Mouse (Mus musculus) layer of hippocampus, adult 18-20 months (tissue): ENCODE results near the gene Zfp704. TPM values are rescaled to one million over a fixed set of nuclear protein-coding genes. Genes with fewer than 3 reads are reported as not detected.

Experiments used
- DNase-seq, 2 experiments: peaks; one replicate each; pipeline ENCODE4 v3.0.0; 2022; ENCODE audit warnings: low spot score in 2 of 2
- total RNA-seq, 2 experiments: library from RNA; stranded (reverse); gene quantifications; 2 replicates each; pipeline ENCODE4 v1.2.3; 2021

Gene Zfp704
- total RNA-seq, 2 experiments from 2014 or later, result 29.1 to 29.3 TPM

DNA sequence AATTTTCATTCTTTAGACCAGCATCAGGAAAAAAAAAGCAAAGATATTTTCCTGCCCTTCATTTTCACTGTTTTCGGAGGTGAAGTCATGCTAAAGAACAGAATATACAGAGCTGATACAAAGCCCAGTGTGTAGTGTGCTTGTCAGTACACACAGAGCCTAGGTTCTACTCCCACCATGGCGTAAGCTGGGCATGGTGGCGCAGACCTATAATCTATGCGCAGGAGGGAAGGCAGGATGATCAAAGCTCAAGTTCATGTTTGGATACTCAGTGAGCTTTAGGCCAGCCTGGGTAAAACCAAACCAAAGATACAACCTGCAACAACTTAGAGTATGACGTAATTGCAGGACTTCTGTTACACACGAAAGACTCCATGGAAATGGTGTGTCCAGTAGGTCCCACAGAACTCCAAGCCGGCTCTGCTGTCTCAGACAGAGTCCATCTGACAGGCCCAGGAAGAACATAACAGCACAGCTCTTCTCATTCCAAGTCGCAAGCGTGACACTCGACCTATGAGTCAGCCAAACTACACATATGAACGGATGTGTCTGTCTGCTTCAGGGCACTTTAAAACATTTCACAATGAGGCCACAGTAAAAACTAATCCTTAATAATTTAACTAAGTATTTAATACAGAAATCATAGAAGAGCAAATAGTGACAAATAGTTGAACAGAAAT is 47.1 kb downstream of the Zfp704 start:
- DNase-seq, result no peak

- DNase-seq, result no peak
Observed at GRCm38 (mm10) chr3:9557778-9558560, 51.9 kb downstream of the Zfp704 start.

DNA sequence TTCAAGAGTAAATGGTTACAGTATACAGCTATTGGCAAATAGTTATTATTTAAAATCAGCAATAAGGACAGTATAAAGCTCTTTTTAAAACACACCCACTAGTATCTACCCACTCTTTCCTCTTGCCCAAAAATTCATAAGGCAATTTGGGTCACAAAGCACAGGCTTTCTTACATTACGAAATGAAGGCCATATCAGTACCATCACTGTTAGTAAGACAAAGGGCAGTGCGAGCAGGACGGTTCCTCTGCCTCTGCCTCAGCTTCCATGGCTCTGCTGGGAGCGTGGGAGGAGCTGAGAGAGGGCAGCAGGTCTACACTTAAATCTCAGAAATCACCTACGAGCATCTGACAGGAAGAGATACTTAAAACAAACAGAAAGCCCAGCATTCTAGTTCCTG is 53.7 kb downstream of the Zfp704 start:
- no peak for DNase-seq

DNA sequence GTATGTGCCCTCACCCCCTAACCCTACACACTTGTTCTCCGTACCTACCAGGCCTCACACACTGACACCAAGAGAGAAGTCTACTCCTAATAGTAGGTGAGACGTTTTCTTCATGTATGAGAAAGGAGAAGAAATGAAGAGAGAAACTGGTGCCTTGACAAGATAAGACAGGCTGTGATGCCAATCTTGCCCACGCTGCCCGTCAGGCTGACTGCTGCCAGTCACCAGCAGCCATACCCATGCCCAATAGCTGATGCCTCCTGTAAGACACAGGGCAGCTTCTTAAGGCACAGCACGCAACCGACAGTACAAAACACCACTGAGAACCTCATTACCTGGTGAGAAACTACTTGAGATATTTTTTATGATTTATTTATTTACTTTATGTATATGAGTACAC is 55.0 kb downstream of the Zfp704 start:
- no peak for DNase-seq

DNA sequence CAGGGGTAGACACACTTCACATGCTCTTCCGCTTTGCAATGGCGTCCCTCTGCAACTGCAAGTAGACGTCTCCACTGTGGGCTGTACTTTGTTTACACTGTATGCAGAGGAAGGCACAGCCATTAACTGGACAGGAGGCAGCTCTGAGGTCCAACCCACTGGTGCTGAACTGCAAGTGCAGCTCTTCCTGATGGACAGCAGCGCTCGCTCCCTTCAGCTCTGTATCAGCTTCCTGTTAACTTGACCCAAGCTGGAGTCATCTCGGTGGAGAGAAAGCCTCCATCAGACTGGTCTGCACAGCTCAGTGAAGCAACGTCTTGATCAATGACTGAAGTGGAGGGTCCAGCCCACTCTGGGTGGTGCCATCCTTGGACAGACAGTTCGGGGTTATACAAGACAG is 57.6 kb downstream of the Zfp704 start:
- DNase-seq, result no peak

DNA sequence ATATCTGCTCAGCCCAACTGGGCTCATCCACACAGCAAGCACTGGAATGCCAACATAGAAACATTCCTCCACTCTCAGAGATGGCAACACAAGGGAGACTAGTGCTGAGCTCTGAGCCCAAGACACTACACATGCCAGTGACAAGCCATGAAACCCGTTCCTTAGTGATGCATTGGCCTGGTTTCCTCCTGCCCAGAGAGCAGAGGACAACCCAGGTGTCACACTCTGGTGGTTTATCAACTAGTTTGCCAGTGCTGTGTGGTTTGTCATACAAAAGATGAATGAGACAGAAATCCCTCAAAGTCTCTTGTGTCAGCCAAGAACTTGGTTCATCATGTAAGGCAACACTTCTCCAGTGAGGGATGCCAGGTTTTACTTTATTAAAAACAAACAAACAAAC is 59.0 kb downstream of the Zfp704 start:
- DNase-seq, result no peak

GRCm38 (mm10) chr3:9549815-9550214 is 60.1 kb downstream of the Zfp704 start:
- no peak for DNase-seq

DNA sequence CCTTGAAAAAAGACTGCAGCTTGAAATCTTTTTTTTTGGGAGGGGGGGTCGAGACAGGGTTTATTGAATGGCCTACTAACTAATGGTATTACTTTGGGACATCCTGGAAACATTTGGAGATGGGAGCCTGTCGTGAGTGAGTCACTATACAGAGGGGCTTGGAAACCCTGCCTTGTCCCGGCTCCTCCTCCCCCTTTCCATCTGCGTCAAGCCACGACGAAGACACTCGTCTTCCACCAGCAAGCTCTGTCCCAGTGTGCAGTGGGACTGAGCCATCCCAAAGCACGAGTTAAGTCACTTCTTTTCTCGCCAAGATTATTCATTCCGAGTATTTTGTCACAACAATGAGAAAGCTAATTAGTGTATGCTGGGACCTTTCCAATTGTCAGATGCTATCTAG is 61.7 kb downstream of the Zfp704 start:
- DNase-seq, result no peak

DNA sequence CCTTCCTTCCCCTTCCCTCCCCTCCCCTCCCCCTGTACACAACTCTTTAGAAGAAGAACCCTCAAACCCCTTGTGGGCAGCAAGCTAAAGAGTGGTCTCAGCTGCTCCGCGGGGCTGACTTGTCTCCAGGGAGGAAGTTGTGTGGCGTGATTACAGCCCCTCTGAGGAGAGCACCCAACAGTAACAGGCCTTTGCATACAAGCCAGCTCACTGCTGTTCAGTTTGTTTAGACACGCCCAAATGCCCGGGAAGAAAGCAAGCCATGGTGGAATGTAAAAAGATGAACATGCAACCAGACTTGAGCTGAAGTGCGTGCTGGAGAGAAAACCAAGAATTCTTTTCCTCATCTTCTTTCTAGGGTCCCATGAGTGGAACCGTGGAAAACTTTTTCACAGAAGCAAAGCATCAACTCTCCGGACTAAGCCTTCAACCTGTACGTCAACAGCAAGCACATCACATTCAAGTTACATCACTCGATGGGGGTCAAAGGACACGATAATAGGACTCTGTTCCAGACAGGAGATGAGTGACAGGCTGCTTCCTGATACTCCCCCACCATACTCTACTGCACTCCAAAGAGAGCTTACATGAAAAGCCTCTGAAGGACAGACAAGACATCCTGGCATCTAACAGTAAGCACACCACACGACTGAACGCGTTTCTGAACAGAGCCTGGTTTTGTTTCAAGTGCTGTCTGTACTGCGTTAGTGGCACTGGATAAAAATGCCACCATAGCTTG is 62.8 kb downstream of the Zfp704 start:
- no peak for DNase-seq

GRCm38 (mm10) chr3:9544421-9544820 is 65.5 kb downstream of the Zfp704 start:
- DNase-seq, result no peak

GRCm38 (mm10) chr3:9543916-9544315 is 66.0 kb downstream of the Zfp704 start:
- DNase-seq, result no peak

DNA sequence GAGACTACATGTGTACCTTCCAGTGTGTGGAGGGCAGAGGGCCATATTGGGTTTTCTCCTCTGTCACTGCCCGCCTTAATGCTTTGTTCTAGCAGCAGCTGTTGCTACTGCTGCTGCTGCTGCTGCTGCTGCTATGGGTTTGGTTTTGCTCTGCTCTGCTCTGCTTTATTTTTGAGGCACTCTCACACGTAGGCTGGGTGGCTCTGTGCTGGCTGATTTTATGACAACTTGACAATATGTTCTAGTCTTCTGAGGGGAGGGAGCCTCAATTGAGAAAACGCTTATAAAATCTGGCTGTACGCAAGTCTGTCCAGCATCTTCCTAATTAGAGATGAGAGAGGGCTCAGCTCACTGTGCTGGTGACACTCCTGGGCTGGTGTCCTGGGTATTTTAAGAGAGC is 66.4 kb downstream of the Zfp704 start:
- DNase-seq, result peak in 1 of 2 experiments; percentile 23

- DNase-seq, result no peak
Observed at GRCm38 (mm10) chr3:9541561-9541960, 68.3 kb downstream of the Zfp704 start.

DNA sequence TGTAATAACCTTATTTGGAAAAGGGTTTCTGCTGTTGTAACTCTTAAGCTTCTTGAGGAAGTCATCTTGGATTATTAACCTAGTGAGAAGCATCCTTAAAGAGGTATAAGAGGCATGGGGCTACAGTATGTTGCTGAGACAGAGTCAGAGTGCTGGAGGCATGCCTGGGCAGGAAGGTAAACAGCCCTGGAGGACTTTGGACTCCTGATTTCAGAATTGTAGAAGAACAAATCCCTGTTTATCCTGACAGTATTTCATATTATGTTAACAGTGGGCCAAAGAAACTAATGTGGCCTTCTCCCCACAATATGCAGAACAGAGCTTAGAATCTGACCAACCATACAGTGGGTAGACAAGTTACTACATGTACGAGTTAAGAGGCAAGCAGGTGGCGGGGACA is 71.4 kb downstream of the Zfp704 start:
- DNase-seq, result no peak

GRCm38 (mm10) chr3:9537889-9538288 is 72.0 kb downstream of the Zfp704 start:
- DNase-seq, result no peak

- peak in 1 of 2 experiments; percentile 24 for DNase-seq
Observed at GRCm38 (mm10) chr3:9530097-9530780, 79.6 kb downstream of the Zfp704 start.

DNA sequence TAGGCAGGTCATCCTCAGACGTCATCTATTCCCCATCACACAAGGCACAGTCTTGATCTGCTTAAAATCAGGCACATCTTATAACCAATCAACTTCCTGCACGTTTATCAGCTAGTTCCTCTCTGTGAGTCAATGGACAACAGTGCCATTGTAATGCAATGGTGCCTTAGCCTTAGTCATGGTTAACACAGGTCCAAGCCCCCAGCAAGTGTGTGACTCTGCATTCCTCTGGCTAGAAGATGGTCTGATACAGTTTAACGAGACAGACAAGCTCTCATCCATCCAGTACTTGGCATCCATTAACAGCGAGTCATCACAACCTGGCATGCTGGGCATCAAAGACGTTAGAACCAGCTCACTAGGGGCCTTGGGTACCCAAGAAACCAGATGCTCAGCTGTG is 85.5 kb downstream of the Zfp704 start:
- no peak for DNase-seq

- DNase-seq, result peak in 1 of 2 experiments; percentile 31
Observed at GRCm38 (mm10) chr3:9523081-9523932, 86.6 kb downstream of the Zfp704 start.

- DNase-seq, result no peak
Observed at GRCm38 (mm10) chr3:9522009-9522408, 87.9 kb downstream of the Zfp704 start.

DNA sequence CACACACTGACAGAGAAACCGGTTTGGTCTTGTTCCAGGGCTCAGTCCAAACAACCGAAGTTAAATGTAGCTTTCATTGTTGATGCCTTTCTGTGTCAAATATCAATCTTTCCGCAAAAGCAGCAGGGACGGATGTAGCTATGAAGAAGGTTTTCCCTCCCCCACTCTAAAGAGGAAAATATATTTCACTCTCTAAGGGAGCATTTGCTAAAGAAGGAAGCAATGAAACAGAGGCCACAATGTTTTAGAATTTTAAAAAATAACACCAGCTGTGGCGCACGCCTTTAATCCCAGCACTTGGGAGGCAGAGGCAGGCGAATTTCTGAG is 89.2 kb downstream of the Zfp704 start:
- no peak for DNase-seq
